Mouse (Mus musculus): ENCODE measurements around the gene Caln1.

GRCm38 (mm10) chr5:130849610-130850009, 480.4 kb downstream of the Caln1 start:
- TF ChIP-seq GATA1 (IDR thresholded peaks at IDR 0.05; ENCODE audit: low read length) (no peak), TAL1 (IDR thresholded peaks at IDR 0.05; ENCODE audit: low read length) (no peak)

Data from erythroblast, embryonic 14.5 days (primary cell).